Mouse (Mus musculus) monocyte, adult 2 months (primary cell): ENCODE measurements around the gene Dclk1.

Source experiments
- DNase-seq, 2 experiments: peaks; one replicate each; pipeline ENCODE4 v3.0.0; 2022; ENCODE audit warnings: low spot score in 2 of 2, low read depth in 1 of 2

The Dclk1 gene

GRCm38 (mm10) chr3:55397752-55398693, 155.9 kb downstream of the Dclk1 start:
- no peak for DNase-seq

DNA sequence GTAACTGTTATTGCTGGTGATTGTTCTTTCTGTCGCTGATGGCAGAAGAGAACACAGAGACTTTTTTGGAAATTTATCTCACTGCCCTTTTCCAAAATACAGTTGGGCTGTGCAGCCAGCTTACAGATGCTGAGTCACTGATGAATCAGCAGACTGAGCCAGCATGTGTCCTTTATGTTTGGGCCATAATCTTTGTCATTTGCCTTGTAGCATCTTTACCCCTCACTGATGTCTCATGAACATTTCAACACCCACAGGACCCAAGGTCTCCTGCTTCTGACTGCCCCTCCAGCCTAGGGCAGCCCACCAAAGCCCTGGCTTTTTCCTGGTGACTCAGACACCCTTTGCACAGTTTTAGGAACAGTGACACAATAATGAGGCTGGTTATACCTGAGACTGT, 159.1 kb downstream of the Dclk1 start:
- DNase-seq: no peak

GRCm38 (mm10) chr3:55404751-55405150, 162.6 kb downstream of the Dclk1 start:
- DNase-seq: no peak

DNA sequence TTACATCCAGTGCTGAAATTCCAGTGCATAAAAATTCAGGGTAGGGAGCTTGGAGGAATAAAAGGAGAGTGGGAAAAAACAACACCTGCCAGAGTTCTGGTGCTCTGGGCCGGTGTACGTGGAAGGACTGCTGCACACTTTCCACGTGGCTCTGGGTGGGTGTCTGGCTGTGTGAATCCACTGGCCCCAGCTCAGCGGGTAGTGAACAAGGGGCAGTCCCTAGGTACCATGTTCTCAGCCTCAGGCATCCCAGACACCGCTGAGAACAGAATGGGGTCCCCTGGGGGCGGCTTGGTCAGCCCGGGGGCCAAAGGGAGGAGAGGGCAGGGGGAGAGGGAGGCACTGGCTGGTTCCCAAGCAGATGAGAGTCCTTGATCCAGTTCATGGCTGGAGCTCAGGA, 164.5 kb downstream of the Dclk1 start:
- no peak for DNase-seq

GRCm38 (mm10) chr3:55411547-55411946, 169.4 kb downstream of the Dclk1 start:
- DNase-seq: no peak

DNA sequence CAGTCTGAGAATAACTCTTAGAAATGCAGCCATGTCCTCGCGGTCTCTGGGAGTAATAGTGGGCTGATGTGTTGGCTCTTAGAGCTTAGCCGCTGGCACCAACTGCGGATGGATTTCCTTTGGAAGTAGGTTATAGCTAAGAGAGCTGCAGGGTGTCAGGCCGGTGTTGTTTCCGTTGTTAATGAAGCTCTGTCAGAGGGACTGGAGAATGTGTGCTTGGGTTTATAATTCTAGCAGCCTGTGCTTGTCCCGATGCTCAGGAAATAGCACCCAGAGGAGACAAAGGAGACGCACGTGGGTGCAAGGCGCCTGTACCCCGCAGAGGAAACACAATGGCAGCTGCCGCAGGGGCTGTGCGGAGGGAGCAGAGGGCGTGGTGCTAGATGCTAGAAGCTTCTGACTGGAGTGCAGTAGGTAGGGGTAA, 173.4 kb downstream of the Dclk1 start:
- DNase-seq: no peak

GRCm38 (mm10) chr3:55418845-55419244, 176.7 kb downstream of the Dclk1 start:
- DNase-seq: no peak

- DNase-seq: no peak
Measured at GRCm38 (mm10) chr3:55419334-55419733, 177.2 kb downstream of the Dclk1 start.

- DNase-seq: no peak
Measured at GRCm38 (mm10) chr3:55420436-55421083, 178.4 kb downstream of the Dclk1 start.

DNA sequence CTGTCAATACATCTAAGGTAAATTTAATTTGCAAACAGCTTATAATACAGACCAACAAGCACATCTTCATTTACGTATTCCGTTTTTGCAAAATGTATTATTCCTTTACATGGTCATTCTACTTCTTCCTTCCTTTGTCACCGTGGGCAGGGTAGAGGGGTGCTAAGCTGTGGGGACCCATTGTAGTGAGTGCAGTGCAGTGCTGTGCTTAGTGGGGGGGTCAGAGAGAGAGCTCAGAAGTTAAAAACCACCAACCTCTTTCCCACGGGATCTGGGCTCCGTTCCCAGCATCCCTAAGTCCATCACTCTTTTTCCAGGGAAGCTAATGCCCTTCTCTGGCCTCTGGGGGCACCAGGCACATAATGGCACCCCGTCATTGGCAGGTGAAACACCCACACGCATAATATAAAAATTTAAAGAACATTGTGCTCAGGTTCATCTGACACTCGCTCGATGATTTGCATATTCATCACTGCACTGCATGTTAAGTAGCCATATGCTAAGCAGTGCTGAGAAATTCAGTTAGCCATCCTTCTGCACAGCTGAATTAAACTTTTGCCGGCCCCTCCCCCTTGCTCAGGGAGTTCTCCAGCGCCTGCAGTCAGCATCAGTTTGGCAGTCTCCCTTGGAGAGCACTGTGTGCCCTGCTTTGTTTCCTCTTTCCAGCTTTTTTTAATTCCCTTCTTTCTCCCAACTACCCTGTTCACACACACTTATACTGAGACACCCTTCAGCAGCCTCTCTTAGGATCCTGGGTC, 181.7 kb downstream of the Dclk1 start:
- DNase-seq: no peak

DNA sequence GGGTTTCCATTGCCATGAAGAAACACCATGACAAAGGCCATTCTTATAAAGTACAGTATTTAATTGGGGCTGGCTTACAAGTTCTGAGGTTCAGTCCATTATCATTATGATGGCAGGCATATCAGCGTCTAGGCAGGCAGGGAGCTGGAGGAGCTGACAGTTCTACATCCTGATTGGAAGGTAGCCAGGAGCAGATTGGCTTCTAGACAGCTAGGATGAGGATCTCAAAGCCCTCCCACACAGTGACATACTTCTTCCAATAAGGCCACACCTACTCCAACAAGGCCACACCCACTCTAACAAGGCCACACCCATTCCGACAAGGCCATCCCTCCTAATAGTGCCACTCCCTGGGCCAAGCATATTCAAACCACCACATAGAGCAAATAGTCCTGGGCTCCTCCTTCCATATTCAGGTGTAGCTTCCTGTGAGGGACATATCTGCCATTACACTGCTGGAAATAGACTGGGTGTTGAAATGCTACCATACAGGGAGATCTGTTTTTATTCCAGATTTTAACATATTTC, 187.9 kb downstream of the Dclk1 start:
- no peak for DNase-seq

DNA sequence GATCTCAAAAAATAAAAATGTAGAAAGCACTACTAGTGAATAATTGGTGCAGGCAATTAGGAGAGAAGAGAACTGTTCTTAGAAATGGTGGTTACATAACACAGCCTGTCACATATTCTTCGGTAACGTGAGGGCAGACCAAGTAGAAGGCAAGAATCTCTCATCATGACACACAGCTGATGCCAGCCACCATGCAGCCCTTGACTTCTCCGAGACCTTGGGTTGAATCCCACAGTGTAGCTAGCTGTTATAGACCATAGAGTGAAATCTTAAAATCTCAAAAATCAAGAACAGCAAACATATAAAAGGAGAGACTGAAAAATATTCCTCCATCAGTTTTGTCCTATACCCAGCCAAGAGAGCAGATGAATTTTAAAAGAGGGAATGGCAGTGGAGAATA, 189.1 kb downstream of the Dclk1 start:
- DNase-seq: no peak

GRCm38 (mm10) chr3:55434276-55434675, 192.1 kb downstream of the Dclk1 start:
- DNase-seq: no peak

GRCm38 (mm10) chr3:55438824-55439446, 196.8 kb downstream of the Dclk1 start:
- DNase-seq: no peak

- no peak for DNase-seq
Measured at GRCm38 (mm10) chr3:55440342-55440741, 198.2 kb downstream of the Dclk1 start.

DNA sequence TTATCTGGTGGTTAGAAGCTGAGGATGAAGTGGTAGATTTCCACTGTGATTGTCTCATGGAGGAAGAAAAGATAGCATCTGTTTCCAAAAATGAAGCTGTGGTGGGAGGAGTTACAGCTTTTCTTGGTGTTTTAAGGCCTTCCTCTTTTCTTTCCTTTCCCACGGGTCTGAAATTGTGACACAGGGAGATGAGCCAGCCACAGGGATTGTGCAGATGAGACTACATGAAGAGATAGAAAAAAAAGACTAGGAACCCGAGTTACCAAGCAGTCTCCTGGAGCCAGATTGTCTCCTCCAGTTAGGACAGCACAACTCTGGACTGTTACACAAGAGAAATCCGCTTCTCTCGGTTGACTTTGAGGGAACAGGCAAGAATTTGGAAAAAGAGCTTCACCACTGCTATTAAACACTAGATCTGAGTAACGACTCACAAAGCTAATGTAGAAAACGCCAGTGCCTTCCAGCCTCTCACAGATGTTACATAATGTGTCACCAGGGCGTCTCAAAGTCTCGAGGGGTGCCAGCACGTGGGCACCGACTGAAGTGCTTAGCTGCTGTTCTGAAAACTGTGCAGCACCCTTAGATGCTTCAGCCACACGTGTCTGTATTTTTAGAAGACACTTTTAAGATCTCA, 200.0 kb downstream of the Dclk1 start:
- no peak for DNase-seq

GRCm38 (mm10) chr3:55443271-55443670, 201.1 kb downstream of the Dclk1 start:
- DNase-seq: no peak

- DNase-seq: no peak
Measured at GRCm38 (mm10) chr3:55443725-55444124, 201.6 kb downstream of the Dclk1 start.

GRCm38 (mm10) chr3:55446681-55447080, 204.5 kb downstream of the Dclk1 start:
- no peak for DNase-seq
